9 mouse cellular contexts compared by ENCODE assay signal in the genomic region with DNA sequence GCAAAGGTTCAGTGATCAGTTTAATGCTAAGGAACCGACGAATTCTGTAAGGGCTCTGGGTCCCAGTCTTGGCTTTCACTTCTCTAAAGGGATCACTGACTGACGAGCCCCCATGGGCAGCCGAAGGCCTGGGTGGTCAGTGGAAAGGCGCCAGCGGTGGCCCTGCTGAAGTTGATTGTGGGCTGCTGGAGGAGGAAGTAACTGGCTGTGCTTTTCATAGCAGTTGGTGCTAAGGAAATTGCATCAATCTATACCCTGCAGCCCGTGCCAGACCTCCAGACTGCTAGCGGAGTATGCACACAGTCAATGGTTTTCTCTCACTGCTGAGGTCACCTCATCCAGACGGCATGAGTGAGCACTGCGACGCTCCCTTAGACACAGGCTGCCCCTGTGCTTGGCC. TPM values are rescaled to one million over a fixed set of nuclear protein-coding genes. Genes with fewer than 3 reads are reported as not detected.
DNase-seq lines count a peak whose midpoint lies in the region; ATAC-seq lines count a peak whose summit lies in the region.
"Had no signal": no experiment of that assay in that cellular context is flagged by ENCODE, and none has a peak within 500 bp of the region (broad histone marks: within the 10 kb centered on the region; RNA-seq: fewer than 3 reads in every experiment).

No protein-coding gene starts in this region.

- ATAC-seq in embryonic facial prominence, embryonic 12.5 days (ENCODE audit: insufficient number of reproducible peaks, insufficient read depth, low FRiP score, low TSS enrichment), result no peak
- ATAC-seq in liver, embryonic 16.5 days (ENCODE audit: low read depth), result peak; percentile 40

- peak; percentile 67 for DNase-seq in layer of hippocampus, adult 11-12 months (ENCODE audit: low spot score)
- DNase-seq in layer of hippocampus, adult 8-10 months (ENCODE audit: low spot score in 2 of 2), result no peak
- no peak for DNase-seq in hindbrain, embryonic 10.5 days (ENCODE audit: low spot score)
- peak; percentile 29 to 34 for DNase-seq in natural killer cell, adult 2 months (ENCODE audit: low spot score in 2 of 2)
- DNase-seq in ovary, adult 18-20 months (ENCODE audit: low spot score), result no peak
- no peak for DNase-seq in adrenal gland, postnatal 25 days

- H3K27ac ChIP-seq in embryonic facial prominence, embryonic 12.5 days, result no peak overlapping the region
- no peak overlapping the region for H3K27ac ChIP-seq in hindbrain, embryonic 10.5 days
- peak overlapping the region; percentile 13 for H3K27ac ChIP-seq in liver, embryonic 16.5 days (ENCODE audit: low read length)

- H3K4me2 ChIP-seq in embryonic facial prominence, embryonic 12.5 days (replicated peaks), result peak overlapping the region; percentile 97; the same call in 1 of the 2 replicates
- H3K4me2 ChIP-seq in liver, embryonic 16.5 days (ENCODE audit: low read depth, low read length), result peak overlapping the region; percentile 49

- H3K27me3 ChIP-seq in embryonic facial prominence, embryonic 12.5 days, result peaks cover 51% of the 10 kb centered on the region
- peaks cover 57% of the 10 kb centered on the region for H3K27me3 ChIP-seq in hindbrain, embryonic 10.5 days (ENCODE audit: insufficient read depth, poor library complexity, severe bottlenecking)
- H3K27me3 ChIP-seq in liver, embryonic 16.5 days (ENCODE audit: control insufficient read depth, insufficient read depth, low read depth, low read length), result peaks cover 64% of the 10 kb centered on the region

- H3K36me3 ChIP-seq in embryonic facial prominence, embryonic 12.5 days, result no peaks in the 10 kb centered on the region
- H3K36me3 ChIP-seq in hindbrain, embryonic 10.5 days, result no peaks in the 10 kb centered on the region
- no peaks in the 10 kb centered on the region for H3K36me3 ChIP-seq in liver, embryonic 16.5 days (ENCODE audit: control insufficient read depth, insufficient read depth)

- peak overlapping the region; percentile 10; the same call in 1 of the 2 replicates for H3K4me3 ChIP-seq in embryonic facial prominence, embryonic 12.5 days
- peak overlapping the region; percentile 79 for H3K4me3 ChIP-seq in hindbrain, embryonic 10.5 days
- H3K4me3 ChIP-seq in liver, embryonic 16.5 days (ENCODE audit: low read depth, low read length), result peak overlapping the region; percentile 54

- peaks cover 6% of the 10 kb centered on the region; the same call in 1 of the 2 replicates for H3K4me1 ChIP-seq in embryonic facial prominence, embryonic 12.5 days
- peaks cover 34% of the 10 kb centered on the region for H3K4me1 ChIP-seq in hindbrain, embryonic 10.5 days (replicated peaks)
- H3K4me1 ChIP-seq in liver, embryonic 16.5 days (ENCODE audit: control insufficient read depth, low read depth, low read length), result no peaks in the 10 kb centered on the region; the same call in none of the 2 replicates

- no peak overlapping the region for H3K9ac ChIP-seq in embryonic facial prominence, embryonic 12.5 days
- no peak overlapping the region for H3K9ac ChIP-seq in liver, embryonic 16.5 days (ENCODE audit: low read depth, low read length)

- no peaks in the 10 kb centered on the region for H3K9me3 ChIP-seq in embryonic facial prominence, embryonic 12.5 days
- H3K9me3 ChIP-seq in hindbrain, embryonic 10.5 days, result no peaks in the 10 kb centered on the region
- no peaks in the 10 kb centered on the region for H3K9me3 ChIP-seq in liver, embryonic 16.5 days (replicated peaks; ENCODE audit: control insufficient read depth, low read length)

- WGBS in embryonic facial prominence, embryonic 12.5 days, result 53% methylated on average over 11 of the region's 11 CpGs
- 50% methylated on average over 11 of the region's 11 CpGs for WGBS in hindbrain, embryonic 10.5 days
- WGBS in liver, embryonic 16.5 days (ENCODE audit: insufficient replicate concordance), result 13% methylated on average over 11 of the region's 11 CpGs

RNA-seq across cellular contexts. Expression of a gene that starts 1.3 kb away (rescaled TPM):
- total RNA-seq in layer of hippocampus, adult 8-10 months (2022), result 10 to 100 TPM; 16.0 to 21.7 (median 16.8) TPM
- 15.8 and 16.0 TPM in 2 replicates for polyA plus RNA-seq in embryonic facial prominence, embryonic 12.5 days (2016; fragmentation: Nextera tagmentation; extraction: Ambion mirVana)
- 11.3 and 11.9 TPM in 2 replicates for polyA plus RNA-seq in hindbrain, embryonic 10.5 days (2016; fragmentation: Nextera tagmentation; extraction: Ambion mirVana)
- polyA plus RNA-seq in liver, embryonic 16.5 days (2015; fragmentation: Nextera tagmentation; extraction: Ambion mirVana), result 9.6 and 10.4 TPM in 2 replicates
- 11.6 and 12.4 TPM in 2 replicates for total RNA-seq in adrenal gland, postnatal 25 days (2021)

RNA-seq across cellular contexts. Expression of a gene that starts 4.5 kb away (rescaled TPM):
- not detected for total RNA-seq in layer of hippocampus, adult 8-10 months (2022)
- not detected in 2 replicates for polyA plus RNA-seq in embryonic facial prominence, embryonic 12.5 days (2016; fragmentation: Nextera tagmentation; extraction: Ambion mirVana)
- polyA plus RNA-seq in hindbrain, embryonic 10.5 days (2016; fragmentation: Nextera tagmentation; extraction: Ambion mirVana), result not detected in 2 replicates
- not detected in 2 replicates for polyA plus RNA-seq in liver, embryonic 16.5 days (2015; fragmentation: Nextera tagmentation; extraction: Ambion mirVana)
- not detected in 2 replicates for total RNA-seq in adrenal gland, postnatal 25 days (2021)
- total RNA-seq: left cerebral cortex, adult 18-20 months had no signal

RNA-seq across cellular contexts. Expression of a gene that starts 30.8 kb away (rescaled TPM):
- 100 to 1,000 TPM in 3 of 4 experiments, 10 to 100 TPM in 1; 97.8 to 114 (median 106) TPM for total RNA-seq in layer of hippocampus, adult 8-10 months (2022)
- 83.2 and 86.0 TPM in 2 replicates for polyA plus RNA-seq in embryonic facial prominence, embryonic 12.5 days (2016; fragmentation: Nextera tagmentation; extraction: Ambion mirVana)
- 58.3 and 63.1 TPM in 2 replicates for polyA plus RNA-seq in hindbrain, embryonic 10.5 days (2016; fragmentation: Nextera tagmentation; extraction: Ambion mirVana)
- polyA plus RNA-seq in liver, embryonic 16.5 days (2015; fragmentation: Nextera tagmentation; extraction: Ambion mirVana), result 13.5 and 14.0 TPM in 2 replicates
- 113 and 119 TPM in 2 replicates for total RNA-seq in adrenal gland, postnatal 25 days (2021)

Comparison
In these comparisons a context has a peak if more than half of its experiments do, and no peak if none do; other contexts are left out.
1. DNase-seq: peak in layer of hippocampus, adult 11-12 months (single experiment) and natural killer cell, adult 2 months (2 of 2); none in layer of hippocampus, adult 8-10 months (0 of 2), hindbrain, embryonic 10.5 days (single experiment), ovary, adult 18-20 months (single experiment) and adrenal gland, postnatal 25 days (single experiment).
2. H3K4me3 ChIP-seq: peak in every context shown above with its lines; median percentile 79 in hindbrain, embryonic 10.5 days; 54 in liver, embryonic 16.5 days; 10 in embryonic facial prominence, embryonic 12.5 days.